Mouse (Mus musculus) neural tube, embryonic 10.5 days (tissue): ENCODE measurements around the gene Cog1.

Source experiments
- DNase-seq: peaks from one replicate; pipeline ENCODE4 v3.0.0-alpha.2; 2017; ENCODE audit warnings: low spot score; ENCODE audit errors: extremely low spot score

The Cog1 gene

GRCm38 (mm10) chr11:113699643-113700042, 50.7 kb downstream of the Cog1 start:
- DNase-seq, result no peak

GRCm38 (mm10) chr11:113703758-113704157, 54.8 kb downstream of the Cog1 start:
- peak; percentile 83 for DNase-seq

GRCm38 (mm10) chr11:113705966-113706652, 57.1 kb downstream of the Cog1 start:
- DNase-seq, result no peak

- DNase-seq, result no peak
Measured at GRCm38 (mm10) chr11:113708629-113709213, 59.8 kb downstream of the Cog1 start.

- no peak for DNase-seq
Measured at GRCm38 (mm10) chr11:113709272-113709671, 60.3 kb downstream of the Cog1 start.

GRCm38 (mm10) chr11:113709731-113710256, 60.8 kb downstream of the Cog1 start, which contains the start of gene Cpsf4l:
Gene Cpsf4l (minus strand): TSS chr11:113710017.
- no peak for DNase-seq

GRCm38 (mm10) chr11:113710257-113710777, 61.3 kb downstream of the Cog1 start:
- DNase-seq, result peak; percentile 69

GRCm38 (mm10) chr11:113711061-113711460, 62.1 kb downstream of the Cog1 start:
- no peak for DNase-seq

- no peak for DNase-seq
Measured at GRCm38 (mm10) chr11:113715078-113715674, 66.2 kb downstream of the Cog1 start.

- DNase-seq, result no peak
Measured at GRCm38 (mm10) chr11:113716132-113716531, 67.2 kb downstream of the Cog1 start.
